Mouse (Mus musculus): ENCODE data around the gene Ces1b.

DNA sequence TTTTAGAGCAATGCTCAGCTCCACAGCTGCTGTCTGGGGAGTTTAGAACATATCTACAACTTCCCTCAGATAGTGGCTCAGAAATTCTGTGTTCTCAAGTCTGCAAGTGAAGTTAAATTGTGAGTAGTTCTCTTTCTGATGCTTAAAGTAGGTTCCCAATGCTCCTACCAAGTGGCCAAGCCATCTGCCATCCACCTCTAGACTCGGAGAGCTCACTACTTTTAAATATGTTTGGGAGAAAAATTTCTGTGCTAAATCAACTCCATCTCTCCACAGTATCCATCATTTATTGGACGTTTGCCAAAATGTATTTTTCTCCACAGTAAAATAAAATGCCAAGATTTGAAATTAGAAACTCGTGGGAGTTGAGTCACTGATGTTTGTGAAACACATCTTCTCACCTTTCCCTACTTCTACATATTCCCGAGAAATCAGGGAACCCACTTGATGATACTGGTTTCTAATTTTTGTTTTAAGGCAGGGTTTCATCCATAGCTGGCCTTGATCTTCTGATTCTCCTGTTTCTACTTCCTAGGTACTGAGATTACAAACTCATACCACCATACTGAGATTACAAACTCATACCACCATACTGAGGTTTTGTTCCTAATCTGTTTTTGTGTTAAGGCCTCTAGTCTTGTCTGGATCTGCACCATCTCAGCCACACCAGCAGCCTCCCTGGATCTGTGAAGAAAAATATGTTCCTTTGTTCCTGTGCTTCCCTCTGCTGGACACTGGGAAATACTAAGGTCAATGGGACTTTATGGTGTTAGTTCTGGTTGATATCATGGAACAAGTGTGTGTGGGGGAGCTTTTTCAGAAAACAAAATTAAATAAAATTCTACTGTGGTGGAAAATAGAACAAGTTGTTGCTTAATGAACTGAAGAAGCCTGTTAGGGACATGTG, 31.1 kb downstream of the Ces1b start:
- no peak for TF ChIP-seq CTCF (IDR thresholded peaks at IDR 0.05; ENCODE audit: insufficient read depth, low read depth, low read length)
- TF ChIP-seq POLR2A (IDR thresholded peaks at IDR 0.05; ENCODE audit: insufficient read depth, low read depth, low read length): no peak
